ENCODE assay signal across 17 mouse cellular contexts in the genomic region with DNA sequence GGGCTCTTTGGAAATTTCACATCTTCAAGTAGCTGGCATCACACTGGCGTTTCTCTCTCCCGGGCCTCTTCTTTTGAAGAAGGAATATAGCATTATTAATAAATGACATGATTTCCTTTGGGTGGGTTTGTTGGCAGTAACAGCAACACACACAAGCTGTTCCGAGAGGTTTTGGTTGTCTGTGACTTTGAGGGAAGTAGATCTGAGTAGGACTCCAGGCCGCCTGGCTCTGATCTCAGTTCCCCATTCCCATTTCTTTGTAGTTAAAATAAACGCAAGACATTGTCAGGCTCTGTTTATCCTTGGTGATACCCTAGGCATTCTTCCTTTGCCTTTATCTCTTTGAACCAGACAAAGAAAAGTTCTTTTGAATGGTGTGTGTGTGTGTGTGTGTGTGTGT.
DNase-seq lines count a peak whose midpoint lies in the region; ATAC-seq lines count a peak whose summit lies in the region.
"Had no signal": no experiment of that assay in that cellular context is flagged by ENCODE, and none has a peak within 500 bp of the region (broad histone marks: within the 10 kb centered on the region; RNA-seq: fewer than 3 reads in every experiment).

No protein-coding gene starts in this region.

- ATAC-seq in megakaryocyte, adult 5-6 weeks (ENCODE audit: poor library complexity, severe bottlenecking) = peak; percentile 54
- no peak for ATAC-seq in erythroblast, adult 5-6 weeks (replicated peaks; ENCODE audit: low FRiP score, poor library complexity, severe bottlenecking)
- ATAC-seq: hindbrain, embryonic 16.5 days; intestine, embryonic 16.5 days; liver, embryonic 12.5 days had no signal

- H3K4me3 ChIP-seq in heart, embryonic 10.5 days = no peak overlapping the region
- H3K4me3 ChIP-seq in brown adipose tissue, adult 24 weeks (ENCODE audit: insufficient read depth, low read depth, low read length) = no peak overlapping the region
- H3K4me3 ChIP-seq: forebrain, embryonic 12.5 days; kidney, embryonic 15.5 days; liver, embryonic 12.5 days; lung, embryonic 15.5 days; neural tube, embryonic 12.5 days had no signal

- no peaks in the 10 kb centered on the region; the same call in 1 of the 2 replicates for H3K4me1 ChIP-seq in heart, embryonic 10.5 days
- peaks cover 20% of the 10 kb centered on the region for H3K4me1 ChIP-seq in brown adipose tissue, adult 24 weeks (ENCODE audit: control insufficient read depth, insufficient read depth, insufficient read length, low read length)
- H3K4me1 ChIP-seq: forebrain, embryonic 12.5 days; liver, embryonic 12.5 days; neural tube, embryonic 12.5 days had no signal

- DNase-seq in heart, adult 11 months = peak; percentile 92
- no peak for DNase-seq in heart, embryonic 10.5 days (ENCODE audit: low spot score)
- DNase-seq in lung, postnatal 10 days = peak; percentile 48
- no peak for DNase-seq in lung, postnatal 25 days (ENCODE audit: low spot score)
- DNase-seq in spleen, adult 12 weeks (ENCODE audit: low spot score) = no peak
- DNase-seq: heart, postnatal 36 days; thymus, postnatal 25 days had no signal

- no peak overlapping the region for H3K27ac ChIP-seq in heart, embryonic 10.5 days
- H3K27ac ChIP-seq in brown adipose tissue, adult 24 weeks (replicated peaks; ENCODE audit: low read depth, low read length) = 0 out of 2 replicates have a peak overlapping the region, but pooled peaks have one; percentile 8
- H3K27ac ChIP-seq: forebrain, embryonic 12.5 days; kidney, embryonic 15.5 days; liver, embryonic 12.5 days; lung, embryonic 15.5 days; neural tube, embryonic 12.5 days had no signal

- no peaks in the 10 kb centered on the region for H3K27me3 ChIP-seq in heart, embryonic 10.5 days (ENCODE audit: insufficient read depth, poor library complexity, severe bottlenecking)
- H3K27me3 ChIP-seq: forebrain, embryonic 12.5 days; kidney, embryonic 15.5 days; lung, embryonic 15.5 days; neural tube, embryonic 12.5 days had no signal

- no peaks in the 10 kb centered on the region for H3K36me3 ChIP-seq in heart, embryonic 10.5 days
- H3K36me3 ChIP-seq: forebrain, embryonic 12.5 days; kidney, embryonic 15.5 days; liver, embryonic 12.5 days; lung, embryonic 15.5 days; neural tube, embryonic 12.5 days had no signal

- H3K9me3 ChIP-seq in heart, embryonic 10.5 days = no peaks in the 10 kb centered on the region
- H3K9me3 ChIP-seq: forebrain, embryonic 12.5 days; kidney, embryonic 15.5 days; liver, embryonic 12.5 days; lung, embryonic 15.5 days; neural tube, embryonic 12.5 days had no signal

- WGBS in heart, embryonic 10.5 days = 62% methylated on average over 5 of the region's 5 CpGs

Comparison
In these comparisons a context has a peak if more than half of its experiments do, and no peak if none do; other contexts are left out.
1. DNase-seq: peak in heart, adult 11 months (single experiment) and lung, postnatal 10 days (single experiment); none in heart, embryonic 10.5 days (single experiment), lung, postnatal 25 days (single experiment) and spleen, adult 12 weeks (single experiment).